Mouse (Mus musculus) CH12.LX (cell line): ENCODE measurements around the gene Tapt1. TPM values are rescaled to one million over a fixed set of nuclear protein-coding genes. Genes with fewer than 3 reads are reported as not detected.
A peak's percentile ranks its signal among the peaks of the same experiment; 100 is the strongest.

Experiments
- DNase-seq: peaks from one replicate; pipeline ENCODE4 v3.0.0-alpha.2; 2013; ENCODE audit errors: extremely low read depth
- H3K27ac ChIP-seq: 2 replicates; pipeline ENCODE4 v1.5.1; 2012; ENCODE audit warnings: low read depth, mild to moderate bottlenecking, control low read depth, moderate library complexity; ENCODE audit not compliant: insufficient read depth
- H3K27me3 ChIP-seq: replicated peaks from 2 replicates; pipeline ENCODE3; 2012; ENCODE audit warnings: inconsistent platforms
- H3K36me3 ChIP-seq, 2 experiments: replicated peaks in 1 of 2; 2 replicates each; pipeline versions ENCODE3 to v1.6.1; 2012; ENCODE audit warnings: inconsistent platforms in 1 of 2, low read length in 1 of 2, mild to moderate bottlenecking in 1 of 2, mixed read lengths in 1 of 2, moderate library complexity in 1 of 2; ENCODE audit not compliant: control insufficient read depth in 1 of 2, insufficient read depth in 1 of 2
- H3K4me1 ChIP-seq, 2 experiments: 2 replicates each; pipeline ENCODE4 v1.6.1; 2012; ENCODE audit warnings: inconsistent platforms in 1 of 2, moderate library complexity in 1 of 2; ENCODE audit not compliant: insufficient read depth in 2 of 2, control insufficient read depth in 1 of 2
- H3K4me2 ChIP-seq: 2 replicates; pipeline ENCODE4 v1.6.1; 2012; ENCODE audit warnings: low read depth, mild to moderate bottlenecking, control low read depth; ENCODE audit not compliant: poor library complexity, insufficient read depth, severe bottlenecking
- H3K4me3 ChIP-seq, 3 experiments: fragments of 150-350 bp in 1 of 3; sonication (generic) in 1 of 3; replicated peaks in 1 of 3; 2 replicates each; pipeline versions ENCODE3 to v1.5.1; 2011 to 2012; ENCODE audit warnings: low read depth in 2 of 3, low read length in 2 of 3, mild to moderate bottlenecking in 2 of 3, moderate library complexity in 2 of 3, control low read depth in 1 of 3, improper control_type of control experiment in 1 of 3, inconsistent platforms in 1 of 3, mixed read lengths in 1 of 3; ENCODE audit not compliant: poor library complexity in 1 of 3
- H3K79me2 ChIP-seq: replicated peaks from 2 replicates; pipeline ENCODE4 v1.6.1; 2012; ENCODE audit warnings: mild to moderate bottlenecking, moderate library complexity; ENCODE audit not compliant: control insufficient read depth, poor library complexity, insufficient read depth, severe bottlenecking; ENCODE audit errors: extremely low read depth
- H3K9ac ChIP-seq: 2 replicates; pipeline ENCODE4 v1.6.1; 2012; ENCODE audit warnings: low read depth, mild to moderate bottlenecking, control low read depth, moderate library complexity; ENCODE audit not compliant: insufficient read depth
- H3K9me3 ChIP-seq: replicated peaks from 2 replicates; pipeline ENCODE3; 2012; ENCODE audit warnings: low read length, inconsistent platforms, mixed read lengths
- CTCF ChIP-seq, 2 experiments: IDR thresholded peaks in 1 of 2; conservative IDR thresholded peaks in 1 of 2; 2 replicates each; pipeline ENCODE4 v1.5.1; 2011 to 2012; ENCODE audit warnings: low read depth in 2 of 2, low read length in 2 of 2, improper control_type of control experiment in 1 of 2, inconsistent platforms in 1 of 2, mild to moderate bottlenecking in 1 of 2, moderate library complexity in 1 of 2
- E2F4 ChIP-seq: IDR thresholded peaks from 2 replicates; pipeline ENCODE4 v1.6.1; 2011; ENCODE audit warnings: low read depth, low read length, improper control_type of control experiment; ENCODE audit not compliant: insufficient replicate concordance
- ELF1 ChIP-seq: IDR thresholded peaks from 2 replicates; pipeline ENCODE4 v1.6.1; 2014; ENCODE audit warnings: low read depth, mild to moderate bottlenecking, inconsistent platforms, low read length, improper control_type of control experiment
- EP300 ChIP-seq: IDR thresholded peaks from 2 replicates; pipeline ENCODE4 v1.6.1; 2011; ENCODE audit warnings: low read length, improper control_type of control experiment
- ETS1 ChIP-seq: conservative IDR thresholded peaks from 2 replicates; pipeline ENCODE4 v1.6.1; 2012; ENCODE audit warnings: low read depth, mild to moderate bottlenecking, inconsistent platforms, low read length, improper control_type of control experiment, moderate library complexity
- HCFC1 ChIP-seq: IDR thresholded peaks from 2 replicates; pipeline ENCODE4 v1.6.1; 2012; ENCODE audit warnings: low read depth, mild to moderate bottlenecking, inconsistent platforms, low read length, improper control_type of control experiment
- IRF4 ChIP-seq: IDR thresholded peaks from 2 replicates; pipeline ENCODE4 v1.6.1; 2014; ENCODE audit warnings: low read depth, mild to moderate bottlenecking, inconsistent platforms, low read length, improper control_type of control experiment
- KAT2A ChIP-seq: IDR thresholded peaks from 2 replicates; pipeline ENCODE4 v1.6.1; 2012; ENCODE audit warnings: low read length, improper control_type of control experiment, inconsistent platforms; ENCODE audit not compliant: insufficient replicate concordance
- MAX ChIP-seq: IDR thresholded peaks from 2 replicates; pipeline ENCODE4 v1.6.1; 2011; ENCODE audit warnings: low read length, improper control_type of control experiment
- MAZ ChIP-seq: IDR thresholded peaks from 2 replicates; pipeline ENCODE4 v1.6.1; 2012; ENCODE audit warnings: low read depth, mild to moderate bottlenecking, inconsistent platforms, low read length, improper control_type of control experiment, moderate library complexity
- MXI1 ChIP-seq: IDR thresholded peaks from 2 replicates; pipeline ENCODE4 v1.6.1; 2011; ENCODE audit warnings: mild to moderate bottlenecking, low read depth, low read length, improper control_type of control experiment
- NELFE ChIP-seq: IDR thresholded peaks from 2 replicates; pipeline ENCODE4 v1.6.1; 2011; ENCODE audit warnings: low read depth, low read length, improper control_type of control experiment
- POLR2A ChIP-seq: IDR thresholded peaks from 2 replicates; pipeline ENCODE4 v1.6.1; 2011; ENCODE audit warnings: low read depth, mild to moderate bottlenecking, improper control_type of control experiment, low read length
- RAD21 ChIP-seq: IDR thresholded peaks from 2 replicates; pipeline ENCODE4 v1.6.1; 2011; ENCODE audit warnings: low read depth, mild to moderate bottlenecking, low read length, improper control_type of control experiment, moderate library complexity
- SMC3 ChIP-seq: IDR thresholded peaks from 2 replicates; pipeline ENCODE4 v1.6.1; 2011; ENCODE audit warnings: low read depth, low read length, improper control_type of control experiment
- UBTF ChIP-seq: IDR thresholded peaks from 2 replicates; pipeline ENCODE4 v1.6.1; 2012; ENCODE audit warnings: low read depth, mild to moderate bottlenecking, inconsistent platforms, low read length, improper control_type of control experiment, moderate library complexity
- ZC3H11A ChIP-seq: IDR thresholded peaks from 2 replicates; pipeline ENCODE4 v1.6.1; 2012; ENCODE audit warnings: low read depth, mild to moderate bottlenecking, inconsistent platforms, low read length, improper control_type of control experiment
- ZKSCAN1 ChIP-seq: IDR thresholded peaks from 2 replicates; pipeline ENCODE4 v1.6.1; 2012; ENCODE audit warnings: low read depth, inconsistent platforms, low read length, improper control_type of control experiment, borderline replicate concordance
- ZNF384 ChIP-seq: IDR thresholded peaks from 2 replicates; pipeline ENCODE4 v1.6.1; 2012; ENCODE audit warnings: low read depth, low read length, improper control_type of control experiment, inconsistent platforms
- dilution Hi-C: fragments of 300-500 bp; cut with MboI; formaldehyde crosslinking; loops from 2 replicates; pipeline ENCODE4 v1.14.3; 2020; ENCODE audit warnings: low sequenced_read_pairs; ENCODE audit not compliant: extremely low pct_unique_long_range_greater_than_20kb, extremely low pct_ligation_motif_present
- in situ Hi-C: fragments of 300-500 bp; cut with MboI; formaldehyde crosslinking; loops from 3 replicates; pipeline ENCODE4 v1.14.3; 2019; ENCODE audit warnings: low sequenced_read_pairs, low pct_ligation_motif_present, low pct_unique_long_range_greater_than_20kb, mixed read lengths
- polyA plus RNA-seq: library from polyadenylated mRNA; unstranded; fragments of >175 nt; gene quantifications from 2 replicates; pipeline ENCODE4 v1.2.1, GENCODE M21; 2012; ENCODE audit warnings: low read depth; ENCODE audit not compliant: insufficient read length
- total RNA-seq, 2 experiments: library from RNA; depleted of rRNA; stranded (reverse); fragments of 300-350 nt in 1 of 2; fragments of >200 nt in 1 of 2; gene quantifications; 2 replicates each; pipeline ENCODE4 v1.2.3; 2012 to 2014

The Tapt1 gene
- total and polyA plus RNA-seq, 3 experiments = 15.7 to 40.8 (median 33.5) TPM

GRCm38 (mm10) chr5:44203410-44203809 is 23.0 kb downstream of the Tapt1 start:
- Histone ChIP-seq H3K27me3 (no peaks in the 10 kb centered on the region), H3K4me1 (peaks cover 3 to 21% of the 10 kb centered on the region in 2 experiments), H3K4me2 (no peak overlapping the region), H3K9me3 (no peaks in the 10 kb centered on the region), H3K36me3 (peaks cover 16 to 55% of the 10 kb centered on the region in 2 experiments), H3K9ac (no peak overlapping the region), H3K4me3 (no peak overlapping the region), H3K79me2 (no peaks in the 10 kb centered on the region), H3K27ac (no peak overlapping the region)
- dilution Hi-C loops = no loop called here
- no peak for TF ChIP-seq UBTF
- TF ChIP-seq ZKSCAN1 = no peak
- TF ChIP-seq EP300 = no peak
- no peak for TF ChIP-seq SMC3
- TF ChIP-seq E2F4 = no peak
- no peak for TF ChIP-seq HCFC1
- TF ChIP-seq ELF1 = no peak
- no peak for TF ChIP-seq ZC3H11A
- TF ChIP-seq MAZ = no peak
- no peak for TF ChIP-seq KAT2A
- no peak for TF ChIP-seq IRF4
- TF ChIP-seq ZNF384 = no peak
- no peak for TF ChIP-seq RAD21
- TF ChIP-seq NELFE = no peak
- no peak for TF ChIP-seq MAX
- no peak for TF ChIP-seq ETS1
- no peak for TF ChIP-seq MXI1
- in situ Hi-C loops = no loop called here
- DNase-seq = no peak

GRCm38 (mm10) chr5:44201665-44202064 is 24.8 kb downstream of the Tapt1 start:
- dilution Hi-C loops = no loop called here
- Histone ChIP-seq H3K27ac (no peak overlapping the region), H3K9me3 (no peaks in the 10 kb centered on the region), H3K4me3 (no peak overlapping the region), H3K4me2 (no peak overlapping the region), H3K9ac (no peak overlapping the region), H3K27me3 (no peaks in the 10 kb centered on the region), H3K36me3 (peaks cover 16 to 46% of the 10 kb centered on the region in 2 experiments), H3K79me2 (no peaks in the 10 kb centered on the region), H3K4me1 (peaks cover 3 to 25% of the 10 kb centered on the region in 2 experiments)
- DNase-seq = no peak
- in situ Hi-C loops = no loop called here
- TF ChIP-seq POLR2A (no peak), RAD21 (peak; percentile 3), CTCF (conservative IDR thresholded peaks at IDR 0.05 in 1 of 2, IDR thresholded peaks at IDR 0.05 in 1 of 2; ENCODE audit: low read depth in 2 of 2, low read length in 2 of 2) (peak in 1 of 2 experiments; percentile 17; a peak in 1 of 4 replicates)
